ENCODE assay signal across 13 mouse cellular contexts in the genomic region with DNA sequence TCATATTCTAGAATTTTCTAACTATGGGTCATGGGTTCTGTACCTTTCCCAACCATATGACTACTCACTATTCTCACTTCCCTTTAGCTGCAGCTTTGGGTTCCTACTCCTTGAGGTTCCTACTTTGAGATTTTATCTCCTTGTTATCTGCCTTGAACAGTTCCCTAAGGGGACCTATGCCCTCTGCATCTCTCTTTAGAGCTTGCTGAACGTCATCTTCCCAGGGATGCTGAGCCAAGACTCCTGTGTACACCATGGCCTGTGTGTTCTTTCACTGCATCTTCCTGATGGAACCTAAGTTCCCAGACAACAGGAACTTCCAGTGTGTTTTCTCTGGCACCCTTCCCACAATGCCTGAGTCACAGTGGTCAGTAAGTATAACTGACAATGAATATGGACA. TPM values are rescaled to one million over a fixed set of nuclear protein-coding genes. Genes with fewer than 3 reads are reported as not detected.
DNase-seq lines count a peak whose midpoint lies in the region; ATAC-seq lines count a peak whose summit lies in the region.
"Had no signal": no experiment of that assay in that cellular context is flagged by ENCODE, and none has a peak within 500 bp of the region (broad histone marks: within the 10 kb centered on the region; RNA-seq: fewer than 3 reads in every experiment).

No protein-coding gene starts in this region.

- ATAC-seq in kidney, embryonic 14.5 days (ENCODE audit: low FRiP score, low TSS enrichment): no peak

- H3K9ac ChIP-seq in kidney, embryonic 14.5 days (ENCODE audit: low read depth, low read length): no peak overlapping the region

- peak; percentile 37 for DNase-seq in kidney, adult 11 months
- DNase-seq in adrenal gland, adult 2 months: peak; percentile 47
- peak; percentile 41 to 50 for DNase-seq in heart, postnatal 14 days
- peak; percentile 73 for DNase-seq in lung, postnatal 36 days
- DNase-seq in left cerebral cortex, postnatal 36 days (ENCODE audit: low spot score in 2 of 2): no peak
- no peak for DNase-seq in retina, postnatal 1 day
- no peak for DNase-seq in spleen, adult 12 weeks (ENCODE audit: low spot score)
- DNase-seq: right cerebral cortex, postnatal 25 days had no signal

- no peak overlapping the region for H3K4me3 ChIP-seq in kidney, embryonic 14.5 days (ENCODE audit: low read length)
- H3K4me3 ChIP-seq: layer of hippocampus, adult 2 months; myocyte had no signal

- no peaks in the 10 kb centered on the region for H3K36me3 ChIP-seq in kidney, embryonic 14.5 days (ENCODE audit: control insufficient read depth, insufficient read depth, low read length)

- no peak overlapping the region for H3K4me2 ChIP-seq in kidney, embryonic 14.5 days (replicated peaks; ENCODE audit: low read depth, low read length)

- no peaks in the 10 kb centered on the region for H3K27me3 ChIP-seq in kidney, embryonic 14.5 days (ENCODE audit: control insufficient read depth, insufficient read depth, low read length)

- H3K4me1 ChIP-seq in kidney, embryonic 14.5 days (ENCODE audit: control insufficient read depth, insufficient read depth, low read length): no peaks in the 10 kb centered on the region

- 46% methylated on average over 1 of the region's 1 CpGs for WGBS in kidney, embryonic 14.5 days

- intact Hi-C loops in heart, postnatal 14 days (cut with DNase I): loop anchor here (5.0 to 10.0 kb wide), 2 partner anchors 34 to 243 kb away; no protein-coding TSS in a partner anchor
- intact Hi-C loops in left cerebral cortex, postnatal 36 days (cut with DNase I): loop anchor here (5.0 kb wide), 2 partner anchors 139 to 159 kb away; no protein-coding TSS in a partner anchor

- H3K9me3 ChIP-seq in kidney, embryonic 14.5 days (ENCODE audit: control insufficient read depth, low read length): no peaks in the 10 kb centered on the region

- no peak overlapping the region for H3K27ac ChIP-seq in kidney, embryonic 14.5 days (ENCODE audit: low read depth, low read length)
- H3K27ac ChIP-seq: layer of hippocampus, adult 2 months had no signal

RNA-seq across cellular contexts. Expression of a gene that starts 2.8 kb away (rescaled TPM):
- not detected in 2 replicates for polyA plus RNA-seq in kidney, embryonic 14.5 days (2014; fragmentation: Nextera tagmentation; extraction: Ambion mirVana)
- not detected for total RNA-seq in adrenal gland, adult 2 months (2021)
- polyA plus RNA-seq in adrenal gland, adult 2 months (2012; rRNA removed): not detected in 2 replicates
- total RNA-seq in heart, postnatal 14 days (2021): under 1 TPM in 1 of 2 experiments, not detected in 1; 0.17 TPM
- not detected for total RNA-seq in left cerebral cortex, postnatal 36 days (2021)
- total RNA-seq: layer of hippocampus, adult 2 months had no signal
- polyA plus RNA-seq: brain, embryonic 14.5 days; embryonic facial prominence, embryonic 11.5 days; myocyte had no signal

RNA-seq across cellular contexts. Expression of a gene that starts 52.2 kb away (rescaled TPM):
- polyA plus RNA-seq in kidney, embryonic 14.5 days (2014; fragmentation: Nextera tagmentation; extraction: Ambion mirVana): 0.28 TPM in 1 of 2 replicates, not detected in the other
- total RNA-seq in adrenal gland, adult 2 months (2021): under 1 TPM in 1 of 2 experiments, not detected in 1; 0.17 TPM
- polyA plus RNA-seq in adrenal gland, adult 2 months (2012; rRNA removed): not detected in 2 replicates
- total RNA-seq in heart, postnatal 14 days (2021): under 1 TPM in 1 of 2 experiments, not detected in 1; 0.17 TPM
- total RNA-seq in left cerebral cortex, postnatal 36 days (2021): not detected
- total RNA-seq: layer of hippocampus, adult 2 months had no signal
- polyA plus RNA-seq: myocyte had no signal

Comparison
In these comparisons a context has a peak if more than half of its experiments do, and no peak if none do; other contexts are left out.
1. DNase-seq: peak in kidney, adult 11 months (single experiment), adrenal gland, adult 2 months (single experiment), heart, postnatal 14 days (2 of 2) and lung, postnatal 36 days (single experiment); none in left cerebral cortex, postnatal 36 days (0 of 2), retina, postnatal 1 day (single experiment) and spleen, adult 12 weeks (single experiment).